Mouse (Mus musculus) stomach, postnatal 0 days (tissue): ENCODE results near the gene Slc15a4.

ENCODE experiments used
- CTCF ChIP-seq: IDR thresholded peaks from 2 replicates; pipeline ENCODE4 v1.5.1; 2016; ENCODE audit warnings: antibody characterized with exemption, low read depth, mild to moderate bottlenecking, moderate library complexity
- EP300 ChIP-seq: optimal IDR thresholded peaks from 2 replicates; pipeline ENCODE3; 2016; ENCODE audit warnings: antibody characterized with exemption

DNA sequence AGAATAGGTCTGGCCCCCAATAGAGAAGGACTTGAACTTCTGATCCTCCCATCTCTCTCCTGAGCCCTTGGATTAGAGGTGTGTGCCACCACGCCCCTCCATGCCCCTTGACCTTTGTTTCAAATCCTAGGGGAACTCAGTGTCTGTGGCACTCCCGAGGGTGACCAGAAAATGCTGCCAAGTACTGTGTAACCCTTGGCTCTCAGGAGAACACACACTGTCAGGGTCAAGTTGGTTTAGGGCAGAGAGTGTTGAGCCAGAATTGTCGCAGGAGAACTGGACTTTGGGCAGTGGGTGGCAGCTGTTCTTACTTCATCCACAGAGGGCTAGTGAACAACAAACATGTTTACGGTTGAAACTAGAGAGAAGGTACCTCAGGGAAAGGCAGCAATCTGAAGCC is 4.9 kb upstream of the Slc15a4 start:
- TF ChIP-seq CTCF (no peak), EP300 (no peak)
